Mouse (Mus musculus): Measurements from ENCODE around the gene Cand1.
A peak's percentile ranks its signal among the peaks of the same experiment; 100 is the strongest.

The Cand1 gene

GRCm38 (mm10) chr10:119206309-119206932 lies 33.4 kb downstream of the Cand1 start:
- no peak for DNase-seq

GRCm38 (mm10) chr10:119205229-119205628 lies 34.6 kb downstream of the Cand1 start:
- no peak for DNase-seq

GRCm38 (mm10) chr10:119204334-119204946 lies 35.4 kb downstream of the Cand1 start:
- DNase-seq = peak; percentile 50

- DNase-seq = no peak
Measured at GRCm38 (mm10) chr10:119199864-119200263, 40.0 kb downstream of the Cand1 start.

- no peak for DNase-seq
Measured at GRCm38 (mm10) chr10:119198186-119198880, 41.5 kb downstream of the Cand1 start.

- no peak for DNase-seq
Measured at GRCm38 (mm10) chr10:119197621-119198150, 42.2 kb downstream of the Cand1 start.

- no peak for DNase-seq
Measured at GRCm38 (mm10) chr10:119192598-119193372, 47.1 kb downstream of the Cand1 start.

- DNase-seq = no peak
Measured at GRCm38 (mm10) chr10:119187720-119188119, 52.1 kb downstream of the Cand1 start.

- DNase-seq = no peak
Measured at GRCm38 (mm10) chr10:119169656-119170055, 70.2 kb downstream of the Cand1 start.

- no peak for DNase-seq
Measured at GRCm38 (mm10) chr10:119169237-119169636, 70.6 kb downstream of the Cand1 start.

GRCm38 (mm10) chr10:119168791-119169190 lies 71.1 kb downstream of the Cand1 start:
- DNase-seq = no peak

GRCm38 (mm10) chr10:119167858-119168257 lies 72.0 kb downstream of the Cand1 start:
- DNase-seq = no peak

GRCm38 (mm10) chr10:119165051-119165450 lies 74.8 kb downstream of the Cand1 start:
- DNase-seq = no peak

GRCm38 (mm10) chr10:119161820-119162382 lies 78.0 kb downstream of the Cand1 start:
- DNase-seq = no peak

GRCm38 (mm10) chr10:119160161-119160560 lies 79.7 kb downstream of the Cand1 start:
- no peak for DNase-seq

GRCm38 (mm10) chr10:119149261-119149660 lies 90.6 kb downstream of the Cand1 start:
- DNase-seq = no peak
